Mouse (Mus musculus) yolk sac, embryonic 10.5 days (tissue): ENCODE data around the gene Isoc2b.
"Not testable (repeated sequence)": the region's sequence is repeated elsewhere in the genome, so short reads cannot be mapped to it uniquely, and the experiment has no call there.

ENCODE experiments used
- DNase-seq: peaks from one replicate; pipeline ENCODE4 v3.0.0-alpha.2; 2017; ENCODE audit warnings: low spot score

The Isoc2b gene

DNA sequence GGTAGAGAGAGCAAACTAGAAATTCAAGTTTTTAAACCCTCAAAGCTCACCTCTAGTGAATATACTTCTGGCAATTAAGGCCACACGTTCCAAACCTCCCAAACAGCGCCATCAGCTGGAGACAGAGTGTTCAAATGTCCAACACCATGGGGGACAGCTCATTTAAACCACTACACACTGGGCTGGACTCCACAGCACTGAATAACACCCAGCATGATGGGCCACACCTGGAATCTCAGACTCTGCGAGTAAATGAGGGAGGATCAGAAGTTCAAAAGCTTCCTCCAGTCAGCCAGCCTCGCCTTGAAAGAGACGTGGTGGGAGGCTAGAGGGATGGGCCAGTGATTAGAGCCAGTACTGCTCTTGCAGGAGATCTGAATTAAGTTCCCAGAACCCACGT is at the start of gene Isoc2b:
Isoc2b (minus strand) TSS at position 126 of the 400 bp plus-strand sequence.
- no peak for DNase-seq

DNA sequence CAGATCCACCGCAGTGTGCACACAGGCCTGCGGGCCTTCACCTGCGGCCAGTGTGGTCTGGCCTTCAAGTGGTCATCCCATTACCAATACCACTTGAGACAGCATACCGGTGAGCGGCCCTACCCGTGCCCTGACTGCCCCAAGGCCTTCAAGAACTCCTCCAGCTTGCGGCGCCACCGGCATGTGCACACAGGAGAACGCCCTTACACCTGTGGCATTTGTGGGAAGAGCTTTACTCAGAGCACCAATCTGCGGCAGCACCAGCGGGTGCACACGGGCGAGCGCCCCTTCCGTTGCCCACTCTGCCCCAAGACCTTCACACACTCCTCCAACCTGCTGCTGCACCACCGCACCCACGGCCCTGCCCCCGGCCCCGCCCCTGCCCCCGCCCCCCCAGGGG is 49.0 kb upstream of the Isoc2b start:
- no peak for DNase-seq

DNA sequence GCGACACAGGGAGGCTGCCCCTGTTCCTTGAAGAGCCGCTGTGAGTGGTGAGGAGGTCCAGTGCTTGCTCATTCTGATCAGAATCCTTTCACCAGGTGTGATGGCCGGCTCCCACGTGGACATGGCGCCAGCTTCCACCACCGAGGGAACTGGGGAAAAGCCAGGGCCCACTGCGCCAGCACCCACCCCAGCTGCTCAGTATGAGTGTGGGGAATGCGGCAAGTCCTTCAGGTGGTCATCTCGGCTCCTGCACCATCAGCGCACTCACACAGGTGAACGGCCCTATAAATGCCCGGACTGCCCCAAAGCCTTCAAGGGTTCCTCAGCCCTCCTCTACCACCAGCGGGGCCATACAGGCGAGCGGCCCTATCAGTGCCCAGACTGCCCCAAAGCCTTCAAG is 48.6 kb upstream of the Isoc2b start:
- no peak for DNase-seq

DNA sequence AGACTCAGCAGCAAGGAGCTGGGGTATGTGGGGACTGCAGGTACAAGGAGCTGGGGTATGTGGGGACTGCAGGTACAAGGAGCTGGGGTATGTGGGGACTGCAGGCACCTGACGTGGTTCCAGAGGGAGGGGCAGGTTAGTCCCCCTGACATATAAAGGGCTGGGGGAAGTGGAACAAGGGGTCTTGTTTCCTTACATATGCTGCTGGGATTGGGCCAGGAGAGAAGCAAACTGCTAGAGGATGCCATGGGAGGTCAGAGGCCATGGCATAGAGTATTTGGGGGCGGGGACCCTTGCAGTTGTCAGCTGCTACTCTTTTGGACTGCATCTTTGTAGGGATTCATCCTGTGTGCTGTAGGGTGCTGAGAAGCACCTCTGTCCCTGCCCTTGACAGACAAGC is 47.4 kb upstream of the Isoc2b start:
- no peak for DNase-seq

DNA sequence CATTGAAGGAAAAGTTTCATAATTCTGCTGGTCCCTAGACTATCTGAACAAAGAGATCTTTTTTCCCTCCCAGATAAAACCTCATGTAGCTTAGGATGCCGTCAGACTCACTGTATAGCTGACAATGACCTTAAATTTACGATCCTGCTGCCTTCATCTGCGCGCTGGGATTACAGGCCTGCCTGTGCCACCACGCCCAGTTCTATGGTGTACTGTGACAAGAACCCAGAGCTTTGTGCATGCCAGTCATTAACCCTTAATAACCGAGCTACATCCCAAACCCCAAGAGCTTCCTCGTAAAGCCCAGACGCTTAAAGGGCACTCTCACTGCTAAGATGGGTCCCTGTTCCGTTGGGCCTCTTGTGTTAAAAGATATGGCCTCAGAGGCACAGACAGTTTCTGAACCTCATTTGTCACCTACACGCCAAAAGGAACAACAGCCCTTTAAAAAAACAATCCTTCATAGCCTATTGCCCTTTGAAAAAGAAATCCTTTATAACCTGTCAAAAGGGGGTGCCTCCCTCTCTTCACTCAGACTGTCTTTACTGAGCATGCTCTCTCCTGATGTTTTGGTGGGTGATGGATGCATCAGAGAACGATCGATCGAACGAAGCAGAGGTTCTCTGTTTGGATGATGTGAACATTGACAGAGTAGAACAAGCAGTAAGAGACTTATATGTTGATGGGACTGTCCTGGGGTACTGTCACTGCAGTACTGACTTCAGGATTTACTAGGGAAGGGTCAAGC is 45.8 kb upstream of the Isoc2b start:
- no peak for DNase-seq

DNA sequence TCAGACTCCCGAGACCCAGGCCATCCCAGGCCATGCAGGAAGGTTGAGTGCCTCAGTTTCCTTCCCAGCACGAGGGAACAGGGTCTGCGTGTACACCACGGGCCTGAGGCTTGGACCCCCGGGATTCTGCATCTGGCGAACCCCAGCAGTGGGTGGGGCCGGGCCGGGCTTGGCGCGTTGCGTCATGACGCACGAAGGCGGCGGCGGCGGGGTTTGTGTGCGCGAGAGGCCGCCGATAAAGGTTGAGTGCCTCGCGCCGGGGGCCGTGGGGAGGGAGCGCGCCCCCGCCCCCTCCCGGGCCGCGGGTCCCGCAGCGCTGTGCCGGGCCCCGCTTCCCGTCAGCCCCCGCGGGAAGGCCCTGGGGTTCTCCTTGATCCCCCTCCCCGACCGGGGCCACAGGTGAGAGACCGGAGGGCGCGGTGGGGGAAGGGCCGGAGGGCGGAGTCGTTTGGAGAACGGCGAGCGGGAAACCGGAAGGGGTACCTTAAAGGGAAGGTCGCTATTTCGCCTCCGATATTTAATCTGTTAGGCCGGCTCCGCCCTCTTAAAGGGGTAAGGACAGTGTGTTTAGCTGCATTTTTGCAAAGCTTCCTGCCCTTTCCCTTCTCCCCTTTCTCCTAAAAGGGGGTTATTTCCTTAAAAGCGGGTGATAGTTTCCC is 45.1 kb upstream of the Isoc2b start, which contains the start of gene Zfp628:
Zfp628 (plus strand) TSS at position 211 of the 659 bp plus-strand sequence.
- DNase-seq, result peak; percentile 94

DNA sequence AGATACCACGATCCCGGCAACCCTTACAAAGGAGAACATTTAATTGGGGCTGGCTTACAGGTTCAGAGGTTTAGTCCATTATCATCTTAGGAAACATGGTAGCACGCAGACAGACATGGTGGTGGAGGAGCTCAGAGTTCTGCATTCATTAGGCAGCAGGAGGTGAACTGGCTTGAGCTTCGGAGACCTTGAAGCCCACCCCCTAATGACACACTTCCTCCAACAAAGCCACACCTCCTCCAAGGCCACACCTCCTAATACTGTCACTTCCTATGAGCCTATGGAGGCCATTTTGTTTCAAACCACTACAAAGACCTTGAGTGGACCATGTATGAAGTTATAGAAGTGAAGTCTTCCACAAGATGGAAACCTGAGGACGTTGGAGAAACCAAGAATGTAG is 42.2 kb upstream of the Isoc2b start:
- DNase-seq, result no peak

DNA sequence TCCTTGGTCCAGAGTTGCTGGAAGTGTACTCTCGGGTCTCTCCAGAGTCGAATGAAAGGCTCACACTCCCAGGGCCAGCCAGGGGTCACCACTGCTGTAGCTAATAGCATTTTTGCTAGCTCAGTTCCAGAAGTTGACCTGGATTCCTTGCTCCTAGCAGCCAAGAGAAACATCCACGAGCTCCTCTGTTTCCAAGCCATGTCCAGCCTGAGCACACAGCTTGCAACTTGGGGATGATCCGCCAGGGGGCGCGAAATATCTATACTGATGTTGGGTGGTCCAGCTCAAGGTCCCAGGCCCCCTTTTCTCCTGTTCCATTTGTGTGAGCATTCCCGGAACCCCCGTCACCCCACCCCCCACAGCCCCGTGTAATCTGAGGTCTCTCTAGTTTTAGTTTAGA is 41.5 kb upstream of the Isoc2b start:
- DNase-seq, result no peak

DNA sequence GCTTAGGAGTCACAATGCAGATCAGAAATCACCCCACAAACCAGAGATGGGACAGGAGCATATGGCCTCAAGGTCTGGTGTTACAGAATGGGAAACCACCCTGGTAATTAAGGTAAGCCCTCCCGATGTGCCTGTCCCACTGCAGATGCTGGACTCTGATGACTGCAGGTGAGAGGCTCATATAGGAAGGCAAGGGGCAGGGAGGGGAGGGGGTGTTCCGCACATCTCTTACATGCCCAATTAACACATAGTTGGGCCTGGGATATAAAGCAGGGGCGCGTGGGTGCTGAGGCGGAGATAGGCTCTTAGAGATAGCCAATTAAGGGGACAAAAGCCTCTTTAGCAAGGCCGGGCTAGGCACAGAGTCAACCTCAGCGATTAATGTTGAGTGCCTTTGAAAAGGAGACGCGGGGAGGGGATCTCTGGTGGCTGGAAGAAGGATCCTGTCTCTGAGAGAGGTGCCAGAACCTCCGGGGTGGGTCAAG is 36.5 kb upstream of the Isoc2b start, which contains the start of gene Gm36210:
Gm36210 (minus strand) TSS at position 51 of the 485 bp plus-strand sequence.
- DNase-seq, result no peak

DNA sequence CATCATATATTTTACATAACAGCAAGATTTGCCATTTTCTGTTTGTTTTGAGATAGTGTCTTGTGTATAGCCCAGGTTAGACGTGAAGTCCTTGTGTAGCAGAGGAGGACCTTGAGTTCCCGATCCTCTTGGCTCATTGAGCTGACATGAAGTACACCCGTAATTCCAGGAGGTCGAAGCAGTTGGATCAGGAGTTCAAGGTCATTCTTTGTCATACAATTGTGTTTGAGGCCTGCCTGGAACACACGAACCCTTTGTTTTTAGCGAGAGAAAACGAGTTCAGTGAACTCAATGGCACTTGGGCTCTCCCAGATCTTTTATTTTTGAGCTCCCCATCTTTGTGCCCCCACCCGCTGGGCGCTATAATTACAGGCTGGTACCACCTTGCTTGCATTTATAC is 32.3 kb upstream of the Isoc2b start:
- no peak for DNase-seq

DNA sequence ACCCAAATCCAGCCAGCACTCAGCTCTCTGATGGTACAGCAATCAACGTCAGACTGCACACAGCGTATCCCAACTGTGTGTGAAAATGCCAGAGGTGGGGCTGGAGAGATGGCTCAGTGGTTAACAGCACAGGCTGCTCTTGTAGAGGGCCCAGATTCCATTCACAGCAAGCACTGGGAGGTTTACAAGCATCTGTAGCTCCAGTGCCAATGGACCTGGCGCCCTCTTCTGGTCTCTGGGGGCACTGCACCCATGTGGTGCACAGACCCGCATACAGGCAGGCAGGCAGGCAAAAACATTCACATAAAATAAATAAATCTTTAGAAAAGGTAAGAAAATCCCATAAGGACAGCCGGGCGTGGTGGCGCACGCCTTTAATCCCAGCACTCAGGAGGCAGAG is 31.1 kb upstream of the Isoc2b start:
- no peak for DNase-seq

DNA sequence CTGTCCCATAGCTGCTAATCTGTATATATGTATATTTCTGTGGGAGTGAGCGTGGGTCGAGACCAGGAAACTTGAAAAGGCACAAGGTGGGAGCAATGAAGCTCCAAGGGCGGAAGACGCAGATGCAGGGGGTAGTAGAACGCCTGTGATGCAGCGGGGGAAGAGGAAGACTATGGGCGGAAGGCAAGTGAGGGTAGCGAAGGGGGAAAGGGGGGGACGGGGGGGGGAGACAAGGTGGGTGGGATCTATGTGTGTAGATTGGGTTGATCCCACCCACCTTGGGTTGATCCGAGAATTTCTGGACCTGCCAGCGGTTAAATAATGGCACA is 30.4 kb upstream of the Isoc2b start:
- no peak for DNase-seq

DNA sequence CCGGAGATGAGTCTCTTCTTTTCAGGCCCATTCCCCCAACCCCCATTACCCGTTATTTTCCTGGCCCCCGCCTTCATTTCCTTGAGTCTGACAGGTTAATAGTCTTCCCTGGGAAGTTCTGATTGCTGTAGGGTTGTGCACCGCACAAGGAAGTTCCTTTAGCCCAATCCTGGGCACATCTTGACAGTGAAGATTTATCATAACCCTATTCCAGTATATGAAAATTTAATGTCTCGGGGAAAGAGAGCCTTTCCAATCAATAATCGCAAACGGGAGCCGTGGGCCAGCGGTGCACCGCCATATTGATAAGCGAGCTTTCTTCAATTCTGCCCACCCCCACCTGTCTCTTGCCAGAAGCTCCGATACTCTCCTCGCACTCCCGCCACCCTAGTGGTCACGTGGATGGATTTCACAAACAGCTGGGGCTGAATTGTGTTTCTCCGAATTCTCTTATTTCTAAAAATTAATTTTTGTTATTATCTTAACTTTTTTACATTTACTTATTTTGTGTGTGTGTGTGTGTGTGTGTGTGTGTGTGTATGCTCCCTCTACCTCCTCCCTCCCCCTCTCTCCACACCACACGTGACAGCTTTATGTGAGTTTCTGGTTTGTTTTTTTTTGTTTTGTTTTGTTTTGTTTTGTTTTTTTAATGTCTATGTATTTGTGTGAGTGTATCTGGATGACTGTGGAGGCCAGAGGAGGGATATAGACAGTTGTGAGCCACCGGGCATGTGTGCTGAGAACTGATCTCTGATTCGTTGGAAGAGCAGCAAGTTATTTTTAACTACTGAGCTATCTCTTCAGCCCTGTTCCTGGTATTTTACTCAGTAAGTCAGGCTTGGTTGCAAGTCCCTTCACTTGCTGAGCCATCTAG is 29.8 kb upstream of the Isoc2b start:
- no peak for DNase-seq

DNA sequence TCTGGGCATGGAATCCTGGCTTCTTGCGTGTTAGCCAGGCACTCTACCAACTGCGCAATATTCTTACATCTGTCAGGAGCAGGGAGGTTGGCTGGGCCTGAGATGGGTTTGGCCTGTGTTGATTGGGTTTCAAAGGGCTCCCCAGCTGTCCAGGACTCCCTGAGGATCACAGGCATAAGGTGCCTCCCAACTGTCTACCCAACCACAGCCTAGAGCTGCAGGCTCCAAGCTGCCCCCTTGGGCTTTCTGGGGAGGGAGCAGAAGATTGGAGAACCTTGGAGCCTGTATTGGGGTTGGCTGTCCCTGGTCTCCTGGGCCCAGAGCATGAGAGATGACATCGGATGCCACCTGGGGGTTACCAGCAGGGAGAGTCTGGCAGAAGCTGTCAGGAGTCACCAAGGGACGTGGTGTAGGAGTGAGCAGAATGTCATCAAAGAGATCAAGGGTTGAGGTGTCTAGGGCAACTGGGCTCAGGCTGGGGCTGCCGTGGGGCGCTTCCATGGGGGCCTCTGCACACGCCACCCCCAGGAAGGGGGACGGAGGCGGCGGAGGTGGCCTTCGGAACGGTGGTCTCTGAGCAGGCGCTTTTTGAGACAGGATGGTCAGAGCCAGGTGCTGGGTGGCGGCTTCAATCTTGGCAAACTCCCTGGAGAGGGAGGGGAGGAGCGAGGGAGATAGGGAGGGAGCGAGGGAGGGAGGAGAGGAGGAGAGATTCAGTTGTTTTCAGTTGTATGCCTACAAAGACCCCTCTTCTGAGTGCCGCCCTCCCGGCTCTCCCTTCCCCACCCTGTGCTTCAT is 29.0 kb upstream of the Isoc2b start:
- DNase-seq, result no peak

DNA sequence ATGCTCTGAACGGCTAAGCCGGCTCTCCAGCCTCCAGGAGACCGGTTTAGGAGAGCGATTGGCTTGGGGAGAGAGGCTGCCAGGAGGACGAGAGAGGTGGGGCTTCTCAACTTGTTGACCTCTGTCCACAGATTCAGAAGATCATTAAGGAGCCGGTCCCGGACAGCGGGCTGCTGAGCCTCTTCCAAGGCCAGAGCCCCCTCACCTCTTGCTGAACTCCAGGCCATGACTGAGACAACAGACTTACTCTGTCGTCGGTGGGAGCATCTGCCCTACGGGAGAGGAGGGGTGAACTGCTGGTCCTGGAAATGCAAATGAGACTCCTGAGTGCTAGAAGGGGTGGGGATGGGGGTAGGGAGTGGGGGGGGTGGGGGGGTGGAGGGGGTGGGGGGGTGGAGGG is 25.1 kb upstream of the Isoc2b start:
- DNase-seq, result no peak

DNA sequence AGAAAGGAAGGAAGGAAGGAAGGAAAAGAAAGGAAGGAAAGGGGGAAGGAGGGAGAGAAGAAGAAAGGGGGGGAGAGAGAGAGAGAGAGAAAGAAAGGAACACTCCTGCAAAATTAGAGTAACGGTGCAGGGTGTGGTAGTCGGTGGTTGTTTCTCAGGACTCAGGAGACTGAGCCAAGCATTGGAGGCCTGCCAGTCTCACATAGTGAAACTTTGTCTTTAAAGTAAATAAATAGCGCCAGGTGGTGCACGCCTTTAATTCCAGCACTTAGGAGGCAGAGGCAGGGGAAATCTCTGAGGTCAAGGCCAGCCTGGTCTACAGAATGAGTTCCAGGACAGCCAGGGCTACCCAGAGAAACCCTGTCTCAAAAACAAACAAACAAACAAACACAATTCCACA is 16.6 kb upstream of the Isoc2b start:
- DNase-seq, result no peak

DNA sequence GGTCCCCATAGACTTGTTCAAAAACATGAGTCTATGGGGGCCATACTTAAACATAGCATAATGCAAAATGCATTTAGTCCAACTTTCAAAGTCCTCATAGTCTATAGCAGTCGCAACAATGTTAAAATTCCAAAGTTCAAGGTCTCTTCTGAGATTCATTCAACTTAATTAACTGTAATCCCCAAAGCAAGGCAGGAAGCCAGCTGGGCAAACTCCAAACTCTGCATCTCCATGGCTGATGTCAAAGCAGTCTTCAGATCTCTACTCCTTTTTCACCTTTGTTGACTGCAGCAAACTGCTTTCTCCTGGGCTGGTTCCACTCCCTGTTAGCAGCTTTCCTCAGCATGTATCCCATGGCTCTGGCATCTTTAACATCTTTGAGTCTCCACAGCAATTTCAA is 9.0 kb upstream of the Isoc2b start:
- not testable (repeated sequence) for DNase-seq

DNA sequence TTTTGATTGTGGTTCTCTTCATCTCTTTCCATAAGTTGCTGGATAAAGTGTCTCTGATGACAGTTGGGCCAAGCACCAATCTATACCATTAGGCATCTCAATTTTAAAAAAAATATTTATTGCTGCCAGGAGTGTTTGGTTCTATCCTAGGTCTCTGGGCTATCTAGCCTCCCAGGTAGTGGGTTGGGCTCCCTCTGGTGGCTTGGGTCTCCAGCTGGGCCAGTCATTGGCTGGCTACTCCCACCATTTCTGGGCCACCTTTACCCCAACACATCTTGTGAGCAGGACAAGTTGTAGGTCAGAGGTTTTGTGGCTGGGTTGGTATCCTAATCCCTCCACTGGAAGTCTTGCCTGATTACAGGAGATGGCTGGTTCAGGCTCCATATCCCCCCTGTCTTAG is 8.1 kb upstream of the Isoc2b start:
- DNase-seq, result no peak

DNA sequence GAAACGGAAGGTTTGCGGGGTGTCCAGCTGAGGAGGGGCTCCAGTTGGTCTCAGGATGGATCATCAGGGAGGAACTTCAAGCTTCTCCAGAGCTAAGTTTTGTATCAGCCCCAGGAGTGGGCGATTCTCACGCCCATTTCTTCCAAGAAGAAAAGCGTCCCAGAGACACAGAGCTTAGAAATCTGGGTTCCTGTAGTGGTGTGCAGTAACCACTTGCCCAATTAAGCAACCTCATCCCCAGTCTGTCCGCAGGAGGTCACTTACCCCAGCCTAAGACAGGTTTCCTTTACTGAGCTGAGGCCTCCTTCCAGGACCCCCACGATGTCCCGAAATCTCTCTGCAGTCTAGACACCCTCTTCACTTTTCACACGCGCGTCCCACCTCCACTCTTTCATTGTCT is 7.2 kb upstream of the Isoc2b start:
- no peak for DNase-seq

DNA sequence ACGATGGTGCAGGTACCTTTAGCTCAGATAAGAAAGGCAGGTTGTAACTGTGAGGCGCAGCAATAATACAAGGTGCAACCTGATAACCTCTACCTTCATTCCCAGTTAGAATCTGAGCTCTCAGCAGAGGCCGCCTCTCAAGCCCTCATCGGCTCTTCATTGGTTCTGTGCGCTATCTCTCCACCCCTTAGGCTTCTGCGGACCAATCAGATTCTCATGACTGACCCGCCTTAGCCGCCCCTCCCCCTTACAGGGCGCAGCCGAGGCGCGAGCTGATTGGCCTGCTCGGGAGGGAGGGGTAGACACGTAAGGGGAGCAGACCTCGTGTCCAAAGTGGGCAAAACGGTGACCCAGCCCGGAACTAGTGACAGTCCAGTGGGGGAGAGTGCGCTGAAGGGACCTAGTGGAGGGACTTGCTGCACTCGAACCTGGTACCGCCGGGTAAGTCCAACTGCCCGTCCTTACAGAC is 6.7 kb upstream of the Isoc2b start, which contains the start of gene Isoc2a:
Isoc2a (plus strand) TSS at position 401 of the 469 bp plus-strand sequence.
- peak; percentile 96 for DNase-seq

DNA sequence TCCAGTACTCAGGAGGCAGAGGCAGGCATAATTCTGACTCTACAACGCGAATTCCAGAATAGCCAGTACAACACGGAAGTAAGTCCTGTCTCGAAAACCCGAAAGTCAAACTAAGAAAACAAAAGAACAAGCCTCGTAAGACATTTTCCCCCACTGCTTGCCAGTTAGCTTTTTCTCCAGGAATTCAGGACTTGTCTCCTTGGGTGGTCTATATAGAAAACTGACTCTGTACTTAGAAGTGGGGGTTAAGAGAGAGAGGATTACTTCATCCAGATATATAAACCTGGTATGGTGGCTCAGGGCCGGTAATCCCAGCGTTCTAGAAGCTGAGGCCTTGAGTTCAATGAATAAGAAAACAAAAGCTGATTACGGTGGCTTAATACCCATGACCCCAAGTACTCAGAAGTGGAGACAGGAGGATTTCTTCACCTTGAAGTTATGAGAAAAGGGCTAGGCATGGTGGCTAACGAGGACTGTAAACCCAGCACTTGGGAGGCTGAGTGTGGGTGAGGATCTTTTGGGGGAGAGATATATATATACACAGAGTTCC is 3.4 kb downstream of the Isoc2b start:
- DNase-seq, result no peak
